Mouse (Mus musculus): Measurements from ENCODE around the gene Rhox7b.

- TF ChIP-seq CTCF (IDR thresholded peaks at IDR 0.05; ENCODE audit: insufficient read depth, low read length) (no peak), POLR2A (IDR thresholded peaks at IDR 0.05; ENCODE audit: borderline replicate concordance, extremely low read depth, low read depth, low read length) (no peak)
Measured at GRCm38 (mm10) chrX:37903727-37904126, 6.7 kb upstream of the Rhox7b start.
